Mouse (Mus musculus) lung, embryonic 14.5 days (tissue): ENCODE measurements at regions not wholly inside any gene's neighbourhood (a gene's known extent, or its start where the extent isn't known, plus 50 kb on each side); places are given as distances from the start of the nearest gene placed in this dataset.

Experiments used
- ATAC-seq: fragments of 200-750 bp; cut with Nextera tagmentation; 2 replicates; pipeline ENCODE4 v1.8.0; 2017; ENCODE audit warnings: mild to moderate bottlenecking, moderate TSS enrichment, moderate library complexity; ENCODE audit not compliant: insufficient read depth
- DNase-seq: peaks from one replicate; pipeline ENCODE4 v3.0.0-alpha.2; 2015
- H3K27ac ChIP-seq: fragments of 300-500 bp; sonication (generic); 2 replicates; pipeline ENCODE4 v1.5.1; 2014; ENCODE audit warnings: low read depth, mild to moderate bottlenecking, moderate library complexity
- H3K27me3 ChIP-seq: fragments of 300-500 bp; sonication (generic); 2 replicates; pipeline ENCODE4 v1.6.1; 2014; ENCODE audit warnings: low read length, control low read depth; ENCODE audit not compliant: insufficient read depth
- H3K36me3 ChIP-seq: fragments of 300-500 bp; sonication (generic); 2 replicates; pipeline ENCODE4 v1.6.1; 2014; ENCODE audit warnings: control low read depth; ENCODE audit not compliant: insufficient read depth
- H3K4me1 ChIP-seq: fragments of 300-500 bp; sonication (generic); 2 replicates; pipeline ENCODE4 v1.6.1; 2014; ENCODE audit warnings: antibody characterized with exemption, control low read depth; ENCODE audit not compliant: insufficient read depth
- H3K4me2 ChIP-seq: fragments of 300-500 bp; sonication (generic); 2 replicates; pipeline ENCODE4 v1.6.1; 2014; ENCODE audit warnings: mild to moderate bottlenecking
- H3K4me3 ChIP-seq: fragments of 300-500 bp; sonication (generic); 2 replicates; pipeline ENCODE4 v1.5.1; 2014; ENCODE audit warnings: low read depth, low read length
- H3K9ac ChIP-seq: fragments of 300-500 bp; sonication (generic); 2 replicates; pipeline ENCODE4 v1.6.1; 2014
- H3K9me3 ChIP-seq: fragments of 300-500 bp; sonication (generic); 2 replicates; pipeline ENCODE4 v1.6.1; 2016; ENCODE audit warnings: low read depth, low read length, control low read depth
- CTCF ChIP-seq: IDR thresholded peaks from 2 replicates; pipeline ENCODE4 v1.5.1; 2016; ENCODE audit warnings: antibody characterized with exemption, low read depth
- WGBS: fragments of 180-500 bp; shearing (Covaris S2); extraction: QIAGEN DNeasy Blood & Tissue Kit; methylation state at CpG from one replicate; pipeline ENCODE4 v1.1.7; 2014; 5-methylcytosine and 5-hydroxymethylcytosine counted together

- no peak for ATAC-seq
- H3K36me3 ChIP-seq = no peaks in the 10 kb centered on the region
- no peak overlapping the region for H3K27ac ChIP-seq
- WGBS = 65% methylated on average over 2 of the region's 2 CpGs
- no peaks in the 10 kb centered on the region for H3K4me1 ChIP-seq
- no peak overlapping the region for H3K4me2 ChIP-seq
- no peaks in the 10 kb centered on the region for H3K27me3 ChIP-seq
- H3K9ac ChIP-seq = no peak overlapping the region
- no peak for TF ChIP-seq CTCF
- no peaks in the 10 kb centered on the region for H3K9me3 ChIP-seq
- DNase-seq = no peak
- no peak overlapping the region for H3K4me3 ChIP-seq
Observed at GRCm38 (mm10) chr8:115428022-115428421, 279.6 kb downstream of the Maf start.

GRCm38 (mm10) chr8:115427490-115427889, 280.1 kb downstream of the Maf start:
- no peak for TF ChIP-seq CTCF
- WGBS = 61% methylated on average over 3 of the region's 3 CpGs
- Histone ChIP-seq H3K9me3 (no peaks in the 10 kb centered on the region), H3K9ac (no peak overlapping the region), H3K4me1 (no peaks in the 10 kb centered on the region), H3K27ac (no peak overlapping the region), H3K27me3 (no peaks in the 10 kb centered on the region), H3K4me3 (no peak overlapping the region), H3K4me2 (no peak overlapping the region), H3K36me3 (no peaks in the 10 kb centered on the region)
- no peak for DNase-seq
- no peak for ATAC-seq

- 88% methylated on average over 3 of the region's 3 CpGs for WGBS
- H3K4me3 ChIP-seq = no peak overlapping the region
- TF ChIP-seq CTCF = no peak
Observed at GRCm38 (mm10) chr8:115426543-115426942, 281.1 kb downstream of the Maf start.

DNA sequence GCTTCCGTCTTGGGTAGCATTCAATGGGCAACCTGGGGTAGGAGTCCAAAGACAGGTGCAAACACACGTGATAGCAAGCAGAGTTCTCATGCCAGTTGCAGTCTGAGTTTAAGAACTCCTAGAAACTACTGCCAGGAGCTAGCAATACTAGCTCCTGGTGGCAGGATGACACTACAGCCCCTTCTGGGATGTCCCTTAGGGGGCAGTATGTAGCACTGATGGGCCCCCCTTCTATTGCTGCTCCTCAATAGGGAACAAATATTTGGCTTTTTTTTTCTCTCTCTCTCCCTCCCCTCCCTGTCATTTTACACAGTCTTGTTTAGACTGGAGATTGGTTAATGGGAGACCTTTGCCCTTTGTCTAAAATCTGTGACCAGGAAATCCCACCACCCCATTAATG, 282.2 kb downstream of the Maf start:
- Histone ChIP-seq H3K27ac (no peak overlapping the region), H3K9ac (no peak overlapping the region), H3K36me3 (no peaks in the 10 kb centered on the region), H3K9me3 (no peaks in the 10 kb centered on the region), H3K4me2 (no peak overlapping the region), H3K4me1 (no peaks in the 10 kb centered on the region), H3K4me3 (no peak overlapping the region), H3K27me3 (no peaks in the 10 kb centered on the region)
- ATAC-seq = no peak
- 61% methylated on average over 2 of the region's 2 CpGs for WGBS
- no peak for DNase-seq
- peak; percentile 31 for TF ChIP-seq CTCF

More at GRCm38 (mm10) chr8:115426543-115426942, 281.1 kb downstream of the Maf start:
- ATAC-seq (no peak), DNase-seq (no peak)
- Histone ChIP-seq H3K4me2 (no peak overlapping the region), H3K9ac (no peak overlapping the region), H3K9me3 (no peaks in the 10 kb centered on the region), H3K27ac (no peak overlapping the region), H3K27me3 (no peaks in the 10 kb centered on the region), H3K36me3 (no peaks in the 10 kb centered on the region), H3K4me1 (no peaks in the 10 kb centered on the region)

DNA sequence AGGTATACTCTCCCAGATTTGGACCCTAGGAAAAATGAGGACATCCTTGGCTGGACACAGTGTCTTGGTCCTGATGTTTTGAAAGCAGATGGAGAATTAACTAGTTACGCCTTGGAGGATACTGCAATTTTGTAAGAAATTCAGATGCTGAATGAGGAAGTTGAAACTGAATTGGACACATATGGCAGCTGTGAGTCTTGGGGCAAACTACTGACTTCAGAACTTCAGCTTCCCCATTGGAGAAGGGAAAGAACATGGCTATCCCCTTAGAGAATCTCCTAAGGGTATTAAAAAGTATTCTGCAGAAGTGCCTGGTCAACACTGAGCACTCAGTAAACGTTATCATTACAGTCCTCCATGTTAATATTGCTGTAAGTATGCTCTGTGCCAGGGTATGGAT, 283.9 kb downstream of the Maf start:
- ATAC-seq (no peak), DNase-seq (no peak)
- Histone ChIP-seq H3K27me3 (no peaks in the 10 kb centered on the region), H3K27ac (no peak overlapping the region), H3K9me3 (no peaks in the 10 kb centered on the region), H3K36me3 (no peaks in the 10 kb centered on the region), H3K4me3 (no peak overlapping the region), H3K4me1 (no peaks in the 10 kb centered on the region), H3K9ac (no peak overlapping the region), H3K4me2 (no peak overlapping the region)
- no peak for TF ChIP-seq CTCF
- 78% methylated on average over 2 of the region's 2 CpGs for WGBS

GRCm38 (mm10) chr8:115423056-115423455, 284.5 kb downstream of the Maf start:
- no peak overlapping the region for H3K9ac ChIP-seq
- DNase-seq (no peak), ATAC-seq (no peak)
- no peak for TF ChIP-seq CTCF
- no peaks in the 10 kb centered on the region for H3K36me3 ChIP-seq
- no peaks in the 10 kb centered on the region for H3K9me3 ChIP-seq
- H3K27ac ChIP-seq = no peak overlapping the region
- no peaks in the 10 kb centered on the region for H3K27me3 ChIP-seq
- WGBS = 80% methylated on average over 5 of the region's 5 CpGs
- no peak overlapping the region for H3K4me3 ChIP-seq
- no peaks in the 10 kb centered on the region for H3K4me1 ChIP-seq
- H3K4me2 ChIP-seq = no peak overlapping the region

DNA sequence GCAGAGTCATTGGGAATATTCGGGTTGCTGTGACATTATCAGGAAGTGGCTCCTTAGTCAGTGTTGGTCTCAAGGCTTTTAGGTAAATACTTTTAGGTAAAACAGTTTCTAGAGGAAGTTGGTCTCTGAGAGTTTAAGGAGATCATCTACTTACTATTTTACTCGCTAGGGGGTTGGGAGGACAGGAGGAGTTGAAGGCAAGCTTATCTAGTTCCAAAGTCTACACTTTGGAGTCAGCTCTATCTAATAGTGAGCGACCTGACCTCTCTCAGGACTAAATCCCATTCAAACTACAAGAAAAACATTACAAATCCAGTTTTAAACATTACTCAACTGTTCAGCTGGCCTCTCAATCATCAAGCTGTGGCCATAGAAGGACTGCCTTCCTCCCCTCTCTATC, 287.1 kb downstream of the Maf start:
- no peak for TF ChIP-seq CTCF
- Histone ChIP-seq H3K27me3 (no peaks in the 10 kb centered on the region), H3K36me3 (no peaks in the 10 kb centered on the region), H3K4me2 (no peak overlapping the region), H3K9me3 (no peaks in the 10 kb centered on the region), H3K27ac (no peak overlapping the region), H3K4me1 (no peaks in the 10 kb centered on the region), H3K4me3 (no peak overlapping the region), H3K9ac (no peak overlapping the region)
- 57% methylated on average over 3 of the region's 3 CpGs for WGBS
- DNase-seq (no peak), ATAC-seq (no peak)

GRCm38 (mm10) chr8:115420131-115420530, 287.5 kb downstream of the Maf start:
- no peaks in the 10 kb centered on the region for H3K9me3 ChIP-seq
- no peaks in the 10 kb centered on the region for H3K27me3 ChIP-seq
- H3K27ac ChIP-seq = no peak overlapping the region
- WGBS = 38% methylated on average over 6 of the region's 6 CpGs
- no peak for ATAC-seq
- no peak for DNase-seq
- H3K4me2 ChIP-seq = no peak overlapping the region
- H3K4me1 ChIP-seq = no peaks in the 10 kb centered on the region
- no peak for TF ChIP-seq CTCF
- no peak overlapping the region for H3K4me3 ChIP-seq
- H3K36me3 ChIP-seq = no peaks in the 10 kb centered on the region
- no peak overlapping the region for H3K9ac ChIP-seq
